Mouse (Mus musculus): Measurements from ENCODE around the gene Acaa1a. TPM values are rescaled to one million over a fixed set of nuclear protein-coding genes. Genes with fewer than 3 reads are reported as not detected.

The Acaa1a gene
- polyA plus RNA-seq, 1 experiment from 2014 or later, result 119 TPM

DNA sequence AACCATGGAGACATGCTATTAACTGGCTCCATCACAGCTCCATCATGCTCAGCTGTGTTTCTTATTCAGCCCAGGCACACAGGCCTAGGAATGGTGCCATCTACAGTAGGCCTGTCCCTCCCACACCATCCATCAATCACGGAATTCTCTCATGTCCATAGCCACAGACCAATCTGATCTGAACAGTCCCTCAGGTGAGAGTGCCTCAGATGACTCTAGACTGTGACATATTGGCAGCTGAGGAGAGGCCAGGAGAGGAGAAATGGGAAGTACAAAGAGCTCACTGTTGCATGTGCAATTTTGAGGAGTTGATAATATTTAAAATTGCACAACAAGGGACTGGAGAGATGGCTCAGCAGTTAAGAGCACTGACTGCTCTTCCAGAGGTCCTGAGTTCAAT lies 55.3 kb downstream of the Acaa1a start:
- no peak overlapping the region for H3K4me2 ChIP-seq (ENCODE audit: low read length)

More for the DNA sequence above, 55.3 kb downstream of the Acaa1a start:
- Histone ChIP-seq H3K27ac (ENCODE audit: low read length) (no peak overlapping the region), H3K9ac (replicated peaks; ENCODE audit: low read depth, low read length) (no peak overlapping the region), H3K9me3 (ENCODE audit: control insufficient read depth, low read length) (no peaks in the 10 kb centered on the region), H3K36me3 (ENCODE audit: control insufficient read depth, insufficient read depth) (no peaks in the 10 kb centered on the region), H3K4me3 (replicated peaks; ENCODE audit: low read length) (no peak overlapping the region), H3K4me1 (replicated peaks; ENCODE audit: control insufficient read depth, insufficient read depth, low read length) (no peaks in the 10 kb centered on the region), H3K27me3 (replicated peaks; ENCODE audit: control insufficient read depth, insufficient read depth, low read length) (no peaks in the 10 kb centered on the region)
- 89% methylated on average over 1 of the region's 1 CpGs for WGBS
- ATAC-seq, result no peak

Other genes starting within 250 kb of the Acaa1a start
- 12.9 and 13.0 TPM in 2 replicates for gene Plcd1, start 246.2 kb upstream of the Acaa1a start, polyA plus RNA-seq (2015; fragmentation: Nextera tagmentation; extraction: Ambion mirVana)
- gene Dlec1, start 237.2 kb upstream of the Acaa1a start, polyA plus RNA-seq (2015; fragmentation: Nextera tagmentation; extraction: Ambion mirVana), result 0.47 and 0.57 TPM in 2 replicates
- 1.3 and 1.7 TPM in 2 replicates for gene Acaa1b, start 182.6 kb upstream of the Acaa1a start, polyA plus RNA-seq (2015; fragmentation: Nextera tagmentation; extraction: Ambion mirVana)
- not detected in 2 replicates for gene Gm47289, start 180.5 kb upstream of the Acaa1a start, polyA plus RNA-seq (2015; fragmentation: Nextera tagmentation; extraction: Ambion mirVana)
- gene Slc22a13, start 130.6 kb upstream of the Acaa1a start, polyA plus RNA-seq (2015; fragmentation: Nextera tagmentation; extraction: Ambion mirVana), result 0.18 TPM in 1 of 2 replicates, not detected in the other
- 13.4 and 14.6 TPM in 2 replicates for gene Oxsr1, start 17.2 kb upstream of the Acaa1a start, polyA plus RNA-seq (2015; fragmentation: Nextera tagmentation; extraction: Ambion mirVana)
- 4.4 and 6.2 TPM in 2 replicates for gene Myd88, start 1.7 kb downstream of the Acaa1a start, polyA plus RNA-seq (2015; fragmentation: Nextera tagmentation; extraction: Ambion mirVana)
- 3.0 and 3.8 TPM in 2 replicates for gene Xylb, start 17.7 kb downstream of the Acaa1a start, polyA plus RNA-seq (2015; fragmentation: Nextera tagmentation; extraction: Ambion mirVana)
- gene Slc22a14, start 25.9 kb downstream of the Acaa1a start, polyA plus RNA-seq (2015; fragmentation: Nextera tagmentation; extraction: Ambion mirVana), result not detected in 2 replicates
- gene Acvr2b, start 62.4 kb downstream of the Acaa1a start, polyA plus RNA-seq (2015; fragmentation: Nextera tagmentation; extraction: Ambion mirVana), result 26.5 and 32.7 TPM in 2 replicates
- gene Exog, start 105.3 kb downstream of the Acaa1a start, polyA plus RNA-seq (2015; fragmentation: Nextera tagmentation; extraction: Ambion mirVana), result 60.7 and 66.1 TPM in 2 replicates
- 0.82 and 1.4 TPM in 2 replicates for gene Scn5a, start 239.3 kb downstream of the Acaa1a start, polyA plus RNA-seq (2015; fragmentation: Nextera tagmentation; extraction: Ambion mirVana)